Mouse (Mus musculus) limb, embryonic 12.5 days (tissue): ENCODE results near the gene Ptrhd1. TPM values are rescaled to one million over a fixed set of nuclear protein-coding genes. Genes with fewer than 3 reads are reported as not detected.

Experiments used
- ATAC-seq: fragments of 200-750 bp; cut with Nextera tagmentation; 2 replicates; pipeline ENCODE4 v1.8.0; 2017; ENCODE audit warnings: low read depth, moderate TSS enrichment; ENCODE audit not compliant: insufficient number of reproducible peaks, insufficient read depth, low FRiP score, low TSS enrichment
- H3K27ac ChIP-seq: fragments of 300-500 bp; sonication (generic); 2 replicates; pipeline ENCODE4 v1.5.1; 2016; ENCODE audit warnings: mild to moderate bottlenecking, moderate library complexity
- H3K27me3 ChIP-seq: fragments of 300-500 bp; sonication (generic); 2 replicates; pipeline ENCODE4 v1.6.1; 2016; ENCODE audit warnings: mild to moderate bottlenecking, moderate library complexity
- H3K36me3 ChIP-seq: fragments of 300-500 bp; sonication (generic); 2 replicates; pipeline ENCODE4 v1.6.1; 2016; ENCODE audit warnings: mild to moderate bottlenecking, moderate library complexity
- H3K4me1 ChIP-seq: fragments of 300-500 bp; sonication (generic); replicated peaks from 2 replicates; pipeline ENCODE4 v1.6.1; 2016
- H3K4me2 ChIP-seq: fragments of 300-500 bp; sonication (generic); 2 replicates; pipeline ENCODE4 v1.6.1; 2016; ENCODE audit warnings: mild to moderate bottlenecking, moderate library complexity
- H3K4me3 ChIP-seq: fragments of 300-500 bp; sonication (generic); replicated peaks from 2 replicates; pipeline ENCODE4 v1.5.1; 2016; ENCODE audit warnings: mild to moderate bottlenecking
- H3K9ac ChIP-seq: fragments of 300-500 bp; sonication (generic); replicated peaks from 2 replicates; pipeline ENCODE4 v1.6.1; 2016; ENCODE audit warnings: mild to moderate bottlenecking, moderate library complexity
- H3K9me3 ChIP-seq: fragments of 300-500 bp; sonication (generic); 2 replicates; pipeline ENCODE4 v1.6.1; 2016; ENCODE audit warnings: mild to moderate bottlenecking, moderate library complexity
- whole genome bisulfite sequencing: fragments of 180-500 bp; shearing (Covaris S2); methylation state at CpG from one replicate; pipeline ENCODE4 v1.1.7; 2016; 5-methylcytosine and 5-hydroxymethylcytosine counted together
- polyA plus RNA-seq: library from polyadenylated mRNA; unstranded; fragments of >200 nt; fragmentation: Nextera tagmentation; extraction: Ambion mirVana; gene quantifications from 2 replicates; pipeline ENCODE4 v1.2.1, GENCODE M21; 2016

Gene Ptrhd1
- polyA plus RNA-seq: 5.0 and 5.2 TPM in 2 replicates

DNA sequence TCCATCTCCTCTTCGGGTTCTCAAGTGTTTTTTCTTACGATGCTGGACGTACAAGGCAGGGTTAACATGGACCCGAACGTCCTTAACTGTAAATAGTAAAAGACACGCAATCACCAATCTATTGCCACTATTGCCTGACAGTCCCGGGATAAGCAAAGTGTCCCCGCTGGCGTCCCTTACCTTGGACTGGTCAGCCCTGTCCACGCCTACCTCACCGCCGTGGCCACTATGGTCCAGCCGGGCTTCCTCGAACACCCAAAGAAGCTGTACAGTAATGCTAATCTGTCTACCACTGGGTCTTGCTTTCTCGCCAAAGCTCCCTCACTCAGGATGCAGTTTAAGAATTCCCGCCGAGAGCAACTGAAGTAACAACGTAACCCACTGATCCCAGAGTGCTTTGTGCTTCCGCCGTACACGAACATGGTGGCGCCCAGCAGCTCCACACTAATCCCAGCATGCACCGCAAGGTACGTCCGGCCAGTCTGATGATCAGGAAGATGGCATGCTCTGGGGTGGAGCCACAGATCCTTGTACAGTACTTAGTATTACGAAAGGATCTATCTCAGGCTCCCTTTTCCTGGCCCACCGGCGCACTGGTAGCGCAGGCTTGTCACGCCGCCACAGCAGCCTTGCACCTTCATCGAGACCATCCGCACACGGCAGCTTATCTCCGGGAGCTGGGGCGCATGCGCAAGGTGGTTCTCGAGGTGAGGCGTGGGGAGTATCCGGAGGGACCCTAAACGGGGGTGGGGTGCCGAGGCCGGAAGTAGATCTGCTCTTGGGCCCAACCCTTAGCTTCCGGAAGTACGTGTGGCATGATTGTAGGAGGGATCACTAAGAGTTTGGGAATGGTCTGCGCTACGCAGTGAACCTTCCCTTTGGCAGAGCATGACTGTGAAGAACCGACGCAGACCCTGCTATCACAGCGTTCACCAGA lies at the start of gene Ptrhd1, which contains the start of gene Cenpo:
Ptrhd1 (plus strand) TSS at position 456 of the 937 bp plus-strand sequence.
Cenpo (minus strand) TSS at position 723 of the 937 bp plus-strand sequence.
- ATAC-seq: peak; percentile 99
- Histone ChIP-seq H3K9me3 (no peaks in the 10 kb centered on the region), H3K27me3 (no peaks in the 10 kb centered on the region), H3K36me3 (peaks cover 26% of the 10 kb centered on the region), H3K27ac (peak within 1 kb of the TSS; percentile 92), H3K4me2 (peak within 1 kb of the TSS; percentile 72), H3K4me1 (peaks cover 9% of the 10 kb centered on the region; the same call in 1 of the 2 replicates), H3K9ac (peak within 1 kb of the TSS; percentile 66), H3K4me3 (peak within 1 kb of the TSS; percentile 68)
- WGBS: under 1% methylated on average over 50 of the region's 50 CpGs

DNA sequence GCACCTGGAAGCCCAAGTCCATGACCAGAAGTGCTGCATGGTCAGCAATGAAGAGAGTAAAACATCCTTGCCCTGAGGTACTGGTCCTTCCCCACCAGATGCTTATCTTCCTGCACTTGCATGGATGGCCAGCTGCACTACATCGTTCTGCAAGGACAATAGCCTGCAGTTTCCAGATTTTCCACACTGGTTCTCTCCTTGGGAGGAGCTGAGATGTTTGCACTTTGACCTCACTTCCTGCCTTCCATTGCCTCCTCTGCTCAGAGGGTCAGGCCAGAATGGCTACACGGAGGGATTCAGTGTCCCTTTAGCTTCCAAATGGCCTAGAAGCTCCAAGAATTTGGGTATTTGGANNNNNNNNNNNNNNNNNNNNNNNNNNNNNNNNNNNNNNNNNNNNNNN lies 49.2 kb upstream of the Ptrhd1 start:
- no peak for ATAC-seq
- Histone ChIP-seq H3K27ac (no peak overlapping the region), H3K4me1 (peaks cover 11% of the 10 kb centered on the region), H3K36me3 (peaks cover 6% of the 10 kb centered on the region), H3K4me2 (no peak overlapping the region), H3K9me3 (no peaks in the 10 kb centered on the region), H3K9ac (no peak overlapping the region), H3K27me3 (no peaks in the 10 kb centered on the region), H3K4me3 (no peak overlapping the region)
- 61% methylated on average over 2 of the region's 2 CpGs for WGBS

DNA sequence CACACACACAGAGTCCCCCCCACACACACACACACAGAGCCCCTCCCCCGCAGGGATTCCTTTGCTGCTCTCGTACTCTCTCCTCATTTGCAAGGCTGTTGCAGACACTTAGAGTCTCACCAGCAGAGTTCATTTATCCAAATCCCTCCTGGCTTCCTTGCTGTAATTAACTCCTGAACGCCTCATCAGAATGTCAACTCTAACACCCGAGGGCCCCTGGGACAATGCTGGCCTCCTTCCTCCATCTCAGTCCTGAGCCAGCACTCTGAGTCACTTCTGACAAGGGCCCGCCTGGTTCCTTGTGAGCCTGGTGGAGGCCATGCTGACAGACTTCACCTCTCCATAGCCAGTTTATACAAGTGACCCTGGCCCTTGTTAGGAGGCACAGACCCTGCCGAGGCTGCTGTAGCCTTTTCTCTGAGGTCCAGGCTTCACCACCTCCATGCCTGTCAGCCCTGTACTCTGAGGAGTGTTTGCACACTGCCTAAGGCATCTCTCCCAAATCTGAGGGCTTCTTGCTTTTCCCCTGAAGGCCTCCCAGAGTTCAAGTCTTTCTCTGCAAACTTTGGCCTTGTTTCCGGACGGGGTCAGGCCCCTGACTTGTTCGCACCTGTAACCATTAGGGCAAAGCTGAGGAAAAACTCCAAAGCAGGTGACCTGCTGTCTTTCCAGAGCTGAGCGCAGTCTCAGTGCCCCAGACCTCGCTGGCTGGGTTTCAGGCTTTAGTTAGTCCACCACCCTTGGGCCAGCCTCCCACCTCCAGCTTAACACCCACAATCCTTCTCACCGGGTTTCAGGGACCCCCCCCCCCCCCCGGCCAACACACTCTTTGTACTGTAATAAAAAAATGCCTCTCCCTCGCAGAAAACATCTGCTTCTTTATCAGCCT lies 45.4 kb upstream of the Ptrhd1 start:
- Histone ChIP-seq H3K27ac (peak overlapping the region; percentile 80), H3K36me3 (peaks cover 6% of the 10 kb centered on the region), H3K4me3 (no peak overlapping the region), H3K27me3 (no peaks in the 10 kb centered on the region), H3K4me1 (peaks cover 33% of the 10 kb centered on the region), H3K9ac (no peak overlapping the region), H3K9me3 (no peaks in the 10 kb centered on the region), H3K4me2 (no peak overlapping the region)
- ATAC-seq: 0 out of 2 replicates have a peak, but pooled peaks have one; percentile 52
- 30% methylated on average over 14 of the region's 14 CpGs for WGBS

DNA sequence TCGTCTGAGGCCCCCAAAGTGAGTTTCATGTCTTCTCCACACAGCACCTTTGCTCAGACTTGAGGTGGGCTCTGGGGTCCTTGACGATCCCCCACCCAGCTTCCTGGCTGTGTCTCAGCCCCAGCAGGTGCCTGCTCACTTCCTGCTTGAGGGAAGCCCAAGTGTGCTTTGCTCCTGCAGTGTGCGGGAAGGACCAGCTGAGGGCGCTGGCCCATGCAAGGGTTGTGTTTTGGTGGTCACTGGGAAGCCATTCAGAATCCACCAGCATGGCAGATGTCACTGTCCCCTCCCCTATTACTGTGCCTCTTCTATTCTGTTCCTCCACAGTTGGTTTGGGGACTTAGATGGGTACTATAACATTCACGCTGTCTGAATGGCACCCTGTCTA lies 44.8 kb upstream of the Ptrhd1 start:
- no peak for ATAC-seq
- 46% methylated on average over 5 of the region's 5 CpGs for WGBS
- Histone ChIP-seq H3K9ac (no peak overlapping the region), H3K36me3 (peaks cover 6% of the 10 kb centered on the region), H3K4me1 (peaks cover 39% of the 10 kb centered on the region), H3K27ac (no peak overlapping the region), H3K4me3 (no peak overlapping the region), H3K9me3 (no peaks in the 10 kb centered on the region), H3K27me3 (no peaks in the 10 kb centered on the region), H3K4me2 (no peak overlapping the region)

DNA sequence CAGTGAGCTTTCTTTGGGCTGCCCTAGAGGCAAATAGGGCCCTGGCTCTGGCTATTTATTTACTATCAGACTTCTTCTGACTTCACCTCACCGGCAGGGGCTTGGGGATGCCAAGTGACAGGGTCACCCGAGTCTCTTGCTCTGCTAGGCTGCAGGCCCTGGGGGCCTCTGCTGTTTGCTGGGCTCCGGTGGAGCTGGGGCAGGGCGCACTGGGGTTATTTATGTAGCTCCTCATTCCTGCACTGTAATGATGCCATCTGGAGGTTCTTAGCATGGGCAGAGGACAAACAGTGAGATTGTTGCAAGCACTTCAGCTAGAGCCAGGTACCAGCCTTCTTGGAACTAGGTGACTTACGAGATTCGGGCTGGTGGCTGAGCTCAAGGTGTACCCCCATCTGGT lies 41.3 kb upstream of the Ptrhd1 start:
- Histone ChIP-seq H3K4me2 (no peak overlapping the region), H3K9me3 (no peaks in the 10 kb centered on the region), H3K4me3 (no peak overlapping the region), H3K4me1 (peaks cover 41% of the 10 kb centered on the region), H3K27ac (peak overlapping the region; percentile 82), H3K27me3 (no peaks in the 10 kb centered on the region), H3K36me3 (peaks cover 18% of the 10 kb centered on the region; the same call in 1 of the 2 replicates), H3K9ac (no peak overlapping the region)
- WGBS: 48% methylated on average over 6 of the region's 6 CpGs
- no peak for ATAC-seq

DNA sequence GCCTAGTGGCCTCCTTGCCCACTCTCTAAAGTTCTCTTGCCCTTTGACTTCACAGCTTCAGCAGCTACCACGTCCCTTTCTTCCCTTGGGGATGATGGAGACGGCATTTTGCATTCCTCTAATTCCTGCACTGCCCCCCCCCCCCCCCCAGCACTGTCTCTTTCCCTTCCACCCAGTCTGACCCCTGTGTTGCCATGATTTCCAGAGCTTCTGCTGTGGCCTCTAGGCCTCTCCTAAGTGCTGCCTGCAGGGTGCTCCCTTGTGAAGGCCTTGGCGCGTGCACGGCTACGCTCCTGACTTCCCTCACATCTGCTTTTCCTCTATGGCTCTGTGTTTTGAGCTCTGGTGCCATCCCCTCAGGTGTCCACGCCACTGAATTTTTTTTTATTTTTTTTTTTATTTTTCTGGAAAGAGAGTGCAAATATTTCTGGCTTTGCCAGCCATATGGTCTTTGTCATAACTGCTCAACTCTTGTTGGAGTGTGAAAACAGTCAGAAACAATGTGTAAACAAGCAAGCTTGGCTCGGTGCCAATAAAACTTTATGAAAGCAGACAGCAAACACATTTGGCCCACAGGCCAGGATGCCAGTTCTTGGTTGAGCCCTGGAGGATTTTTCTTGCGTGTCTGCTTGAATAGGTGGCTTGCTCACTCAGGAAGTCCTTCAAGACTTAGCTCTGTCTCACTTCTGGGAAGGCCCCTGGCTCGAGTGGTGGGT lies 40.6 kb upstream of the Ptrhd1 start:
- Histone ChIP-seq H3K4me3 (no peak overlapping the region), H3K27me3 (no peaks in the 10 kb centered on the region), H3K9me3 (no peaks in the 10 kb centered on the region), H3K36me3 (peaks cover 25% of the 10 kb centered on the region), H3K27ac (peak overlapping the region; percentile 82), H3K9ac (0 out of 2 replicates have a peak overlapping the region, but pooled peaks have one; percentile 4), H3K4me2 (no peak overlapping the region), H3K4me1 (peaks cover 36% of the 10 kb centered on the region)
- no peak; the same call in 1 of the 2 replicates for ATAC-seq
- WGBS: 27% methylated on average over 10 of the region's 10 CpGs

DNA sequence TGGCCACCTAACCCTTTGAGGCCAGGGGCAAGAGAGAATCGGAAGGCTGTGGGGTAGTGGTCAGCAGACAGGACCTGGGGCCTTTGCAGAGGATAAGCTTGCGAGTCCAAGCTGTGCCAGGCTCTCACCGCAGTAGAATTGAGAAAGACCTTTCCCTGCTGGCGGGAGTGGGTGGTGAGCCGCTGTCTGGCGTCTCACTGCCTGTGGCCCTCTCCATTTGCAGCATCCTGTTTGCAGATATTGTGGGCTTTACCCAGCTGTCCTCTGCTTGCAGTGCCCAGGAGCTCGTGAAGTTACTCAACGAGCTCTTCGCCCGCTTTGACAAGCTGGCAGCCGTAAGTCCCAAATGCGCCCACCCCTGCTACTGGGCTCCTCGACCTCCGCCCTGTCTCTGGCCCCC lies 39.2 kb upstream of the Ptrhd1 start:
- Histone ChIP-seq H3K27ac (no peak overlapping the region), H3K4me2 (no peak overlapping the region), H3K36me3 (peaks cover 39% of the 10 kb centered on the region), H3K27me3 (no peaks in the 10 kb centered on the region), H3K4me3 (no peak overlapping the region), H3K9ac (no peak overlapping the region), H3K9me3 (no peaks in the 10 kb centered on the region), H3K4me1 (peaks cover 29% of the 10 kb centered on the region)
- WGBS: 91% methylated on average over 14 of the region's 14 CpGs
- ATAC-seq: no peak

DNA sequence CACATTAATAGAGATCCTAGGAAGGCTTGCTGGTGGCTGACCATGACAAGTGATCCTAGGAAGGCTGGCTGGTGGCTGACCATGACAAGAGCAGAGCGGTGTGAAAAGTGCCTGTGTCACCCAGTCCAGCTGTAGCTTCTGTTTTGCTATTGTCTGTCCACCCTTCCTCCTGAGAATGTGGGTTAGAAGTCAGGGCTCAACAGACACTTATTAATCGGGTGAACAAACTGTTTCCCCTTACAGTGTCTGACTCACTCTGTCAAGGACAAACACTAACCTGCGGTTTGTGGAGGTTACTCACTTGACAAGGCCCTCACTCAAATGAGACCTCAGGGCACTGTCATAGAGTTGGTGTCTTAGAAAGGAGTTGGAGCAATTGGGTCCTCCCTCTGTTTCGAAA lies 35.1 kb upstream of the Ptrhd1 start:
- no peaks in the 10 kb centered on the region for H3K9me3 ChIP-seq

DNA sequence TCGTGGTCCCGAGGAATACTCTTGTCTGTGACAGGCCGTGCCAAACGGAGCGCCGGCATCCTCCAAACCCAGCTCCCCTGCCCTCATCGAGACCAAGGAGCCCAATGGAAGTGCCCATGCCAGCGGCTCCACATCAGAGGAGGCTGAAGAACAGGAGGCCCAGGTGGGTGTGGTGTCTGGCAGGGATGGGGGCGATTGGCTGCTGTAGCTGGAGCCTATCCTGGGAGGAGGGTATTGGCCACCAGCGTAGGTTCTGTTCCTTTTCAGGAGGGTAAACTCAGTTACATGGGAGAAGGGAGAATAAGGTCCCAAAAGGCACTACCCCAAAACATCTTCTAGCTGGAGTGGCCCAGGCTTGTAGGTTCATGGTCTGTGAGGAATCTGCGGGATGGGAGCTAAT lies 34.6 kb upstream of the Ptrhd1 start:
- Histone ChIP-seq H3K36me3 (peaks cover 73% of the 10 kb centered on the region), H3K27ac (no peak overlapping the region), H3K9ac (no peak overlapping the region), H3K4me2 (no peak overlapping the region), H3K4me3 (no peak overlapping the region), H3K27me3 (no peaks in the 10 kb centered on the region), H3K4me1 (no peaks in the 10 kb centered on the region), H3K9me3 (no peaks in the 10 kb centered on the region)
- 94% methylated on average over 11 of the region's 11 CpGs for WGBS
- ATAC-seq: no peak

More for the DNA sequence above, 35.1 kb upstream of the Ptrhd1 start:
- Histone ChIP-seq H3K4me1 (peaks cover 5% of the 10 kb centered on the region), H3K36me3 (peaks cover 72% of the 10 kb centered on the region), H3K9ac (no peak overlapping the region), H3K27ac (no peak overlapping the region), H3K4me3 (no peak overlapping the region), H3K27me3 (no peaks in the 10 kb centered on the region), H3K4me2 (no peak overlapping the region)
- WGBS: 93% methylated on average over 4 of the region's 4 CpGs
- ATAC-seq: no peak

DNA sequence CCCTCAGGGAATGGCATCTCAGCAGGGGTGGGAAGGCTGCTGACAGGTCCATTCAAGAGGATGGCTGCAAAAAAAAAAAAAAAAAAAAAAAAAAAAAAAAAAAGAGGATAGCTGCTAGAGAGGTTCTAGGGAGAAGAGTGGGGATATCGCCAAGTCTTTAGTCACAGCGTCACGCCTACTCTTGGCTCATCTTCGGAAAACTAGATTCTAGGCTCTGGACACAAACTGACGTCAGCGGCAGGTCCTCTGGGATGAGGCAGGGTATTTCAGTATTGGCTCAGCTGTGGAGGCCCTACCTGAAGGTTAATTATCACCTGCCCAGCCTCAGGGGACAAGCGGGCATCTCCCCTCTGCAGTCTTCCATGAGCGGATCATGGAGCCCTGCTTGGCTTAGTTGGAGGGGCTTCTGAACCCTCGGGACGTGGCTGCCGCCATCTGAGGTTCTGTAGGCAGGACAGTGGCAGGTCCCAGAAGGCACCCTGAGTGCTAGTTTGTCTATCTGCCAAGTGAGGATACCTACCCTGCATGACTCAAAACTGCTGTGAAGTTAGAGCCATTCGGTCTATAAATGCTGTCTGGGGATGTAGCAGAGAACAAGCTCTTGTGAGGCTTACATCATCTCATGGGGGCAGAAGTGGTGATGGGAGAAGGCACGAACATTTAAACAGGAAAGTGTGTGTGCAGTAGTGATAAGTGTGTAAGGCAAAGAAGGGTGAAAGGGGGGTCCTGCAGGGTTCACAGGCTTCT lies 32.2 kb upstream of the Ptrhd1 start:
- Histone ChIP-seq H3K27ac (no peak overlapping the region), H3K4me3 (no peak overlapping the region), H3K36me3 (peaks cover 85% of the 10 kb centered on the region), H3K27me3 (no peaks in the 10 kb centered on the region), H3K9me3 (no peaks in the 10 kb centered on the region), H3K4me2 (no peak overlapping the region), H3K9ac (no peak overlapping the region), H3K4me1 (no peaks in the 10 kb centered on the region)
- 91% methylated on average over 13 of the region's 13 CpGs for WGBS
- no peak for ATAC-seq
